Mouse (Mus musculus) bone marrow, adult 2 months (tissue): ENCODE results near the gene Gm20422.

Experiments used
- CTCF ChIP-seq: fragments of 200-500 bp; IDR thresholded peaks from 2 replicates; pipeline ENCODE4 v1.5.1; 2011; ENCODE audit warnings: low read length, control low read depth; ENCODE audit not compliant: control insufficient read depth, insufficient read depth
- POLR2A ChIP-seq: fragments of 200-500 bp; IDR thresholded peaks from 2 replicates; pipeline ENCODE4 v1.6.1; 2011; ENCODE audit warnings: low read depth, mild to moderate bottlenecking, control low read depth, low read length, borderline replicate concordance; ENCODE audit not compliant: control insufficient read depth

DNA sequence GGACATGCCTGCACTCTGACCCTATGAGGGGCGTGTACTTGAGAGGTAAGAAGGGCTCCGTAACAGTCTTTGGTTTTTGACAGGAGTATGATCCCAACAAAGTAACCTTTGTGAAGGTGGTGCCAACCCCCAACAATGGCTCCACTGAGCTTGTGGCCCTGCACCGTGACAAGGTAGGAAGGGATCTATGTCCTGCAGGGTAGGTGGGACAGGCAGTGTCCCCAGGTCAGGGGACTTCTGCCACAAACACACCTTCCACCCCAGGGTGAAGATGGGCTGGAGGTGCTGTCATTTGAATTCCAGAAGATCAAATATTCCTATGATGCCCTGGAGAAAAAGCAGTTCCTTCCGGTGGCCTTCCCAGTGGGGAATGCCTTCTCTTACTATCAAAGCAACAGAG is 19.0 kb upstream of the Gm20422 start:
- TF ChIP-seq POLR2A (no peak), CTCF (no peak)
